Mouse (Mus musculus) gastrocnemius, postnatal 14 days (tissue): ENCODE measurements around the gene Tpgs1. TPM values are rescaled to one million over a fixed set of nuclear protein-coding genes. Genes with fewer than 3 reads are reported as not detected.

Experiments
- DNase-seq: peaks from one replicate; pipeline ENCODE4 v3.0.0; 2021; ENCODE audit warnings: mixed read lengths
- intact Hi-C: fragments of 180-260 bp; cut with DNase I; formaldehyde crosslinking; loops from one replicate; pipeline ENCODE4 v1.15.1; 2025; ENCODE audit warnings: low total_unique reads
- long read RNA-seq, 2 experiments: library from polyadenylated mRNA; stranded (forward); transcript quantifications; one replicate each; pipeline ENCODE4 v2.0.0; 2021
- total RNA-seq, 2 experiments: library from RNA; stranded (reverse); gene quantifications; 2 replicates each; pipeline ENCODE4 v1.2.3; 2021

The Tpgs1 gene
- 10 to 100 TPM; 22.6 to 24.0 TPM for total RNA-seq
- long read RNA-seq, experiment 1, transcript Tpgs1-201 (2 exons, 1,143 nt), result major isoform, 38 of 39 reads
- long read RNA-seq, experiment 1, partial matches to known transcripts, result 0 of 39 reads
- long read RNA-seq, experiment 1, other reads (novel, unspliced or antisense), result 1 of 39 reads
- long read RNA-seq, experiment 2, transcript Tpgs1-201 (2 exons, 1,143 nt), result major isoform, 44 of 44 reads
- long read RNA-seq, experiment 2, partial matches to known transcripts, result 0 of 44 reads
- long read RNA-seq, experiment 2, other reads (novel, unspliced or antisense), result 0 of 44 reads

GRCm38 (mm10) chr10:79668771-79669575, at the start of gene Tpgs1:
Gene Tpgs1, plus strand, starts transcription at chr10:79669369.
- intact Hi-C loops, result no loop called here
- DNase-seq, result peak; percentile 85

- intact Hi-C loops, result no loop called here
- no peak for DNase-seq
Measured at GRCm38 (mm10) chr10:79623950-79624349, 45.2 kb upstream of the Tpgs1 start.

- DNase-seq, result no peak
- intact Hi-C loops, result no loop called here
Measured at GRCm38 (mm10) chr10:79625398-79625797, 43.8 kb upstream of the Tpgs1 start.

GRCm38 (mm10) chr10:79626156-79626555, 43.0 kb upstream of the Tpgs1 start:
- no peak for DNase-seq
- intact Hi-C loops, result no loop called here

- intact Hi-C loops, result no loop called here
- DNase-seq, result no peak
Measured at GRCm38 (mm10) chr10:79628377-79628776, 40.8 kb upstream of the Tpgs1 start.

GRCm38 (mm10) chr10:79631432-79631831, 37.7 kb upstream of the Tpgs1 start:
- intact Hi-C loops, result no loop called here
- DNase-seq, result no peak

GRCm38 (mm10) chr10:79633006-79633777, 36.0 kb upstream of the Tpgs1 start:
- intact Hi-C loops, result no loop called here
- no peak for DNase-seq

- DNase-seq, result no peak
- intact Hi-C loops, result no loop called here
Measured at GRCm38 (mm10) chr10:79636287-79636686, 32.9 kb upstream of the Tpgs1 start.

GRCm38 (mm10) chr10:79637128-79638110, 31.8 kb upstream of the Tpgs1 start, which contains the start of gene Shc2:
Gene Shc2, minus strand, starts transcription at chr10:79637918.
- intact Hi-C loops, result no loop called here
- peak; percentile 53 for DNase-seq

- peak; percentile 68 for DNase-seq
- intact Hi-C loops, result no loop called here
Measured at GRCm38 (mm10) chr10:79638486-79639204, 30.5 kb upstream of the Tpgs1 start.

- DNase-seq, result peak; percentile 69
- intact Hi-C loops, result loop anchor here (5.0 kb wide), 1 partner anchor 48 kb away; no protein-coding TSS in a partner anchor
Measured at GRCm38 (mm10) chr10:79645711-79646110, 23.5 kb upstream of the Tpgs1 start, which contains the start of gene Odf3l2. Gene Odf3l2, minus strand, starts transcription at chr10:79645738.

GRCm38 (mm10) chr10:79649070-79649751, 20.0 kb upstream of the Tpgs1 start:
- DNase-seq, result peak; percentile 75
- intact Hi-C loops, result loop anchor here (5.0 kb wide), 1 partner anchor 52 kb away; no protein-coding TSS in a partner anchor

GRCm38 (mm10) chr10:79652789-79653188, 16.4 kb upstream of the Tpgs1 start:
- intact Hi-C loops, result no loop called here
- peak; percentile 31 for DNase-seq

- no peak for DNase-seq
- intact Hi-C loops, result no loop called here
Measured at GRCm38 (mm10) chr10:79654946-79655395, 14.2 kb upstream of the Tpgs1 start.

- DNase-seq, result no peak
Measured at GRCm38 (mm10) chr10:79658829-79659228, 10.3 kb upstream of the Tpgs1 start.

GRCm38 (mm10) chr10:79660298-79660697, 8.9 kb upstream of the Tpgs1 start:
- intact Hi-C loops, result loop anchor here (5.0 kb wide), 1 partner anchor 63 kb away; no protein-coding TSS in a partner anchor
- no peak for DNase-seq

More at GRCm38 (mm10) chr10:79658829-79659228, 10.3 kb upstream of the Tpgs1 start:
- intact Hi-C loops, result no loop called here

- no peak for DNase-seq
- intact Hi-C loops, result loop anchor here (5.0 kb wide), 1 partner anchor 65 kb away; no protein-coding TSS in a partner anchor
Measured at GRCm38 (mm10) chr10:79661861-79662260, 7.3 kb upstream of the Tpgs1 start.
